Mouse (Mus musculus): ENCODE measurements around the gene Map6. TPM values are rescaled to one million over a fixed set of nuclear protein-coding genes. Genes with fewer than 3 reads are reported as not detected.

Map6 gene
- polyA plus RNA-seq, 1 experiment from 2014 or later, result 0.25 TPM

- Histone ChIP-seq H3K27ac (no peak overlapping the region), H3K4me3 (no peak overlapping the region), H3K4me2 (no peak overlapping the region), H3K36me3 (no peaks in the 10 kb centered on the region), H3K9ac (no peak overlapping the region), H3K27me3 (replicated peaks) (peaks cover 81% of the 10 kb centered on the region), H3K9me3 (replicated peaks) (no peaks in the 10 kb centered on the region), H3K4me1 (no peaks in the 10 kb centered on the region)
- 62% methylated on average over 6 of the region's 6 CpGs for WGBS (ENCODE audit: insufficient replicate concordance)
- ATAC-seq, result no peak
Measured at GRCm38 (mm10) chr7:99322691-99323320, 55.6 kb downstream of the Map6 start.

- Histone ChIP-seq H3K4me1 (no peaks in the 10 kb centered on the region), H3K27me3 (replicated peaks) (peaks cover 80% of the 10 kb centered on the region), H3K36me3 (no peaks in the 10 kb centered on the region), H3K4me2 (no peak overlapping the region), H3K9me3 (replicated peaks) (no peaks in the 10 kb centered on the region), H3K27ac (no peak overlapping the region), H3K9ac (no peak overlapping the region), H3K4me3 (no peak overlapping the region)
- 64% methylated on average over 9 of the region's 9 CpGs for WGBS (ENCODE audit: insufficient replicate concordance)
- no peak for ATAC-seq
Measured at GRCm38 (mm10) chr7:99323321-99323700, 56.1 kb downstream of the Map6 start.

- H3K4me1 ChIP-seq, result no peaks in the 10 kb centered on the region
- no peak overlapping the region for H3K4me3 ChIP-seq
- H3K27ac ChIP-seq, result no peak overlapping the region
- no peak overlapping the region for H3K4me2 ChIP-seq
- no peaks in the 10 kb centered on the region for H3K9me3 ChIP-seq (replicated peaks)
- 22% methylated on average over 10 of the region's 10 CpGs for WGBS (ENCODE audit: insufficient replicate concordance)
- H3K36me3 ChIP-seq, result no peaks in the 10 kb centered on the region
- no peak overlapping the region for H3K9ac ChIP-seq
- peaks cover 80% of the 10 kb centered on the region for H3K27me3 ChIP-seq (replicated peaks)
- ATAC-seq, result no peak
Measured at GRCm38 (mm10) chr7:99324810-99325209, 57.6 kb downstream of the Map6 start.

- no peak overlapping the region for H3K27ac ChIP-seq
- H3K9ac ChIP-seq, result no peak overlapping the region
- peaks cover 70% of the 10 kb centered on the region for H3K27me3 ChIP-seq (replicated peaks)
- no peak for ATAC-seq
- no peaks in the 10 kb centered on the region for H3K4me1 ChIP-seq
- no peaks in the 10 kb centered on the region for H3K36me3 ChIP-seq
- no peaks in the 10 kb centered on the region for H3K9me3 ChIP-seq (replicated peaks)
- no peak overlapping the region for H3K4me3 ChIP-seq
- WGBS (ENCODE audit: insufficient replicate concordance), result 49% methylated on average over 6 of the region's 6 CpGs
- H3K4me2 ChIP-seq, result no peak overlapping the region
Measured at GRCm38 (mm10) chr7:99326128-99326527, 58.9 kb downstream of the Map6 start.

- Histone ChIP-seq H3K4me1 (no peaks in the 10 kb centered on the region), H3K9me3 (replicated peaks) (no peaks in the 10 kb centered on the region), H3K4me3 (no peak overlapping the region), H3K4me2 (no peak overlapping the region), H3K27ac (no peak overlapping the region), H3K27me3 (replicated peaks) (peaks cover 47% of the 10 kb centered on the region), H3K9ac (no peak overlapping the region), H3K36me3 (no peaks in the 10 kb centered on the region)
- ATAC-seq, result no peak
- 51% methylated on average over 4 of the region's 4 CpGs for WGBS (ENCODE audit: insufficient replicate concordance)
Measured at GRCm38 (mm10) chr7:99328847-99329246, 61.6 kb downstream of the Map6 start.

- Histone ChIP-seq H3K9me3 (replicated peaks) (no peaks in the 10 kb centered on the region), H3K4me1 (no peaks in the 10 kb centered on the region), H3K36me3 (no peaks in the 10 kb centered on the region), H3K4me2 (no peak overlapping the region), H3K9ac (no peak overlapping the region), H3K27ac (no peak overlapping the region), H3K27me3 (replicated peaks) (peaks cover 36% of the 10 kb centered on the region), H3K4me3 (no peak overlapping the region)
- ATAC-seq, result no peak
- WGBS (ENCODE audit: insufficient replicate concordance), result 66% methylated on average over 5 of the region's 5 CpGs
Measured at GRCm38 (mm10) chr7:99330012-99330411, 62.8 kb downstream of the Map6 start.

- no peaks in the 10 kb centered on the region for H3K4me1 ChIP-seq
- H3K9me3 ChIP-seq (replicated peaks), result no peaks in the 10 kb centered on the region
- H3K9ac ChIP-seq, result no peak overlapping the region
- no peaks in the 10 kb centered on the region for H3K36me3 ChIP-seq
- H3K4me3 ChIP-seq, result no peak overlapping the region
- ATAC-seq, result no peak
- H3K27ac ChIP-seq, result no peak overlapping the region
- no peak overlapping the region for H3K4me2 ChIP-seq
- H3K27me3 ChIP-seq (replicated peaks), result peaks cover 10% of the 10 kb centered on the region
- WGBS (ENCODE audit: insufficient replicate concordance), result 35% methylated on average over 12 of the region's 12 CpGs
Measured at GRCm38 (mm10) chr7:99332774-99333480, 65.7 kb downstream of the Map6 start.

- no peak overlapping the region for H3K4me3 ChIP-seq
- no peak overlapping the region for H3K27ac ChIP-seq
- no peaks in the 10 kb centered on the region for H3K4me1 ChIP-seq
- ATAC-seq, result no peak
- no peak overlapping the region for H3K4me2 ChIP-seq
- no peaks in the 10 kb centered on the region for H3K9me3 ChIP-seq (replicated peaks)
- H3K36me3 ChIP-seq, result peaks cover 7% of the 10 kb centered on the region; the same call in 1 of the 2 replicates
- H3K27me3 ChIP-seq (replicated peaks), result no peaks in the 10 kb centered on the region
- WGBS (ENCODE audit: insufficient replicate concordance), result 65% methylated on average over 8 of the region's 8 CpGs
- H3K9ac ChIP-seq, result no peak overlapping the region
Measured at GRCm38 (mm10) chr7:99340736-99341135, 73.5 kb downstream of the Map6 start.

- ATAC-seq, result no peak
- Histone ChIP-seq H3K27ac (no peak overlapping the region), H3K9ac (no peak overlapping the region), H3K4me3 (no peak overlapping the region), H3K4me2 (no peak overlapping the region), H3K9me3 (replicated peaks) (no peaks in the 10 kb centered on the region), H3K4me1 (no peaks in the 10 kb centered on the region), H3K36me3 (peaks cover 33% of the 10 kb centered on the region), H3K27me3 (replicated peaks) (no peaks in the 10 kb centered on the region)
- WGBS (ENCODE audit: insufficient replicate concordance), result 62% methylated on average over 4 of the region's 4 CpGs
Measured at GRCm38 (mm10) chr7:99343577-99343976, 76.3 kb downstream of the Map6 start.

GRCm38 (mm10) chr7:99347268-99347667 lies 80.0 kb downstream of the Map6 start:
- peaks cover 40% of the 10 kb centered on the region for H3K36me3 ChIP-seq
- 82% methylated on average over 10 of the region's 10 CpGs for WGBS (ENCODE audit: insufficient replicate concordance)
- ATAC-seq, result no peak

GRCm38 (mm10) chr7:99348883-99349282 lies 81.6 kb downstream of the Map6 start:
- H3K9me3 ChIP-seq (replicated peaks), result no peaks in the 10 kb centered on the region
- H3K36me3 ChIP-seq, result peaks cover 40% of the 10 kb centered on the region
- no peak overlapping the region for H3K9ac ChIP-seq
- H3K4me2 ChIP-seq, result no peak overlapping the region
- H3K4me3 ChIP-seq, result no peak overlapping the region
- peaks cover 31% of the 10 kb centered on the region for H3K27me3 ChIP-seq (replicated peaks)
- no peak for ATAC-seq
- H3K27ac ChIP-seq, result no peak overlapping the region
- WGBS (ENCODE audit: insufficient replicate concordance), result 88% methylated on average over 26 of the region's 26 CpGs
- no peaks in the 10 kb centered on the region for H3K4me1 ChIP-seq

More at GRCm38 (mm10) chr7:99347268-99347667, 80.0 kb downstream of the Map6 start:
- no peak overlapping the region for H3K27ac ChIP-seq
- H3K27me3 ChIP-seq (replicated peaks), result peaks cover 15% of the 10 kb centered on the region
- no peaks in the 10 kb centered on the region for H3K4me1 ChIP-seq
- H3K4me2 ChIP-seq, result no peak overlapping the region
- H3K9me3 ChIP-seq (replicated peaks), result no peaks in the 10 kb centered on the region
- H3K9ac ChIP-seq, result no peak overlapping the region
- no peak overlapping the region for H3K4me3 ChIP-seq

- no peaks in the 10 kb centered on the region for H3K9me3 ChIP-seq (replicated peaks)
- ATAC-seq, result no peak
- H3K36me3 ChIP-seq, result peaks cover 34% of the 10 kb centered on the region
- no peak overlapping the region for H3K9ac ChIP-seq
- WGBS (ENCODE audit: insufficient replicate concordance), result 61% methylated on average over 9 of the region's 9 CpGs
- H3K4me2 ChIP-seq, result peak overlapping the region; percentile 56
- H3K4me3 ChIP-seq, result 0 out of 2 replicates have a peak overlapping the region, but pooled peaks have one; percentile 20
- peaks cover 37% of the 10 kb centered on the region for H3K27me3 ChIP-seq (replicated peaks)
- H3K27ac ChIP-seq, result no peak overlapping the region
- no peaks in the 10 kb centered on the region for H3K4me1 ChIP-seq
Measured at GRCm38 (mm10) chr7:99349782-99350720, 82.8 kb downstream of the Map6 start.
